Mouse (Mus musculus) embryo, embryonic 11 days (tissue): ENCODE data around the gene Smim24.
A peak's percentile ranks its signal among the peaks of the same experiment; 100 is the strongest.

ENCODE experiments used
- DNase-seq: peaks from one replicate; pipeline ENCODE4 v3.0.0-alpha.2; 2015

Smim24 gene

DNA sequence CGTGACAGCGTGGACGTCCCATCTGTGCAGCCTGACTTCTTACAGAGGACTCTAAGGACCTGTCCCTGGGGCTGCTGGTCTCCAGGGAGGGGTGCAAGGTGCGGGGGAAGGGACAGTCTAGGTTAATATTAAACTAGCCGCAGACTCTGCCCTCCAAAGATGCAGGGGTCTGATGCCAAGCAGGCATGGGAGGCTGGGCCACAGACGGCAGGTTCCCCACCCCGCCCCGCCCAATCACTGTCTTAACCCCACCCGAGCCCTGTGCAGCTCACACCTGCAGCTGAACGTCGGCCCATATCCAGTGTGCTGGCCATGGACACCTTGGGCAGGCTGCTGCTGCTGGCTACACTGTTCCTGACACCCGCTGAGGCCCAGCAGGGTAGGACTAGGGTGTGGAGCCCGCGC, at the start of gene Smim24:
Smim24 (plus strand) TSS at position 271 of the 405 bp plus-strand sequence.
- DNase-seq, result no peak

DNA sequence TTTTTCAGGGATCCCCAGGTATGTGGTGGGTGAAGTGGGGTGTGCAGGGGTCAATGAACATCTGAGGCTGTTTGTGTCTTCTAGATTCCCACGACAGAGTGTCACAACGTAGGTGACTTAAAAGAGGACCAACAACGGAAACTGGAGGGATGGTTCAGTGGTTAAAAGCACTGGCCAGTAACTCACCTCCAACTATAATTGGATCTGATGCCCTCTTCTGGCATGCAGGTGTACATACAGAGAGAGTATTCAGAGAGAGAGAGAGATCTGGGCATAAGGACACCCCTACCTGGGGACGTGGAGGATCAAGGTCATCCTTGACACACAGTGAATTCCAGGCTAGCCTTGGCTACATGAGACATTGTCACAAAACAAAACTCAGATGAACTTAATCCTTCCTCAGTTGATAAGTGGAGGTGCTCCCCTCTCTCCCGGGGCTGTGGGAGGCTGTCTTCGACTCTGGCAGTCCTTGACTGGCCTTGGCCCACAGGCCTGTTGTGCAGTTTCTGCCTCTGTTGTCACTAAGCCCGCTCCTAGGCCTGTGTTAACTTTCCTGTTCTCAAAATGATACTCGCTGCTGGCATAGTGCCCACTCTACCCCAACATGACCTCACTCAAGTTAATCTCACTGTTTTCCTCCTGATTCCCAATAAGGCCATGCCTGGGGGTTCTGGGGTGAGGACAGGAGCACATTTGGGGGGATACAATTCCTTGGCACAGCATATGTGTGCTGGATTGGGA, 48.3 kb upstream of the Smim24 start:
- no peak for DNase-seq

DNA sequence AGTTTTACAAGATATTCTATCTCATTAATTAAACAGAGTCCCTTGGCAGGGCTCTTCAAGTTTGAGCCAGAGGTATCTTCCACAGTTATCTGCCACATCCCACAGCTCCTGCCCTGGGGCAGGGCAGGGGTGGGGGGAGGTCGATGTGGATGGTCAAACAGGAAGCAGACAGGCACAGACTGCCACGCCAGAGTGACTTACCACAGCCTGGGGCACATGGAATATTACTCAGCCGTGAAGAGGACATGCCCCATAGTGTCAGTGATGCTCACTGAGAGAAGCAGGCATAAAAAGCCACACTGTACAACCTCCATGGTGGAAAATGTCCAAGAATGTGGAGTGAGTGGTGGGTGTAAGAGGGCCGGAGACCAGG, 47.7 kb upstream of the Smim24 start:
- no peak for DNase-seq

DNA sequence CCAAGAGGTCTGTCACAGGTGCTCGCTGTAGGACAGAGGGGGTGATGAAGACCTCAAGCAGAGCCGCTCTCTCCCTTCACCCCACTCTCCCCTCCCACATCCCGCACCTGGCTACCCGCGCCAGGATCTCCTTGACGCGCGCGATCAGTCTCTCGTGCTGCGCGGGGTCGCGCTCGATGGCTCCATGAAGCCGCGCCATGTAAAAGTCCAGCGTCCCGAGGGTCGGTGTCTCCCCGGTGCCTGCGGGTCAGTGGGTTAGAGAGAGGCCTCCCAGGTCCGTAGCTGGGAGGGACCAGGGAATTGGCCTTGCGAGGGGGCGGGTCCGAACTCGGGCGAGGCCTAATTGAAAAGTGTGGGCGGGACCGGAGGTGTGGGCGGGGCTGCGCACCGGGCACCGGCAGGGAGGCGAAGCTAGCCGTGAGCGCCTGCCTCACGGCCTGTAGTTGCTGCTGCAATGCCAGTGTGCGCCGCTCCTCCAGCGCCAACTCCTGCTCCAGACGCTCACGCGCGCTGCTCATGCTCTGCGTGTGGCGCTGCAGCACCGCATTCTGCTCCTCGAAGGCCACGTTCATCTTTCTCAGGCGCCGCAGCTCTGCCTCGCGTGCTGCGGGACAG, 46.3 kb upstream of the Smim24 start:
- DNase-seq, result peak; percentile 86

DNA sequence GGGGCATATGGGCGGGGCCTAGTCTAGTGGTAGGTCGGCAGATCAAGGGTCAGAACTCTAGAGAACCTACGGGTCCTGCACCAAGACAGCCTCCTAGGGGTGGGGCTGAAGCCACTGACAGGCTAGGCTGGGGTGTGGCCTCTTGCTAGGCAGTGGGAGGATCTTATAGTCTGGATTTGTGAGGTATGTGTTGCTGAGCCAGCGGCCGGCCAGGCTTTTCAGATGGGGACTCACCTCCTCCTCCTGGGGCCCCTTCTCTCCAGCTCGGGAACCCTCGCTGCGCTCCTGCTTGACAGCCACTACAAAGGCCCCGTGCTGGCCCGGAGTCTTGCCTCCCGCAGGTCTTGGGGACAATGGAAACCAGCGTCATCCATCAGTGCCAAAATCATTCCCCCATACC, 43.7 kb upstream of the Smim24 start:
- no peak for DNase-seq

DNA sequence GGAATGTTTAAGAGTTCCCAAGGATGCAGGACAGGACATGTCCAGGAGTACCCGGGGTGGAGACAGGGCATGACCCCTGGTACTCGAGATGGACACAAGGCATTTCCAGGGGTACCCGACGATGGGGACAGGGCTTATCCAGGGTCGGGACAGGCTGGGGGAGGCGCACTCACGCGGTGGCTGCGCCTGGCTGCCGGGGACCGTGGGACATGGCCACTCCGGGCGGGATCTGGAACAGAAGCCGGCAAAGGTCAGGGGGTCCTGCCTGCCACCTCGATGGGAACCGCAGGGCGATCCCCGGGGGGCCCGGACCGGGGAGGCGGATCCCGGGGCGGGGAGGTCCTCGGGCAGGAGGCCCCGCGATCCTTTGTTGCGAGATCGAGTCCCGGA, 42.9 kb upstream of the Smim24 start:
- no peak for DNase-seq

DNA sequence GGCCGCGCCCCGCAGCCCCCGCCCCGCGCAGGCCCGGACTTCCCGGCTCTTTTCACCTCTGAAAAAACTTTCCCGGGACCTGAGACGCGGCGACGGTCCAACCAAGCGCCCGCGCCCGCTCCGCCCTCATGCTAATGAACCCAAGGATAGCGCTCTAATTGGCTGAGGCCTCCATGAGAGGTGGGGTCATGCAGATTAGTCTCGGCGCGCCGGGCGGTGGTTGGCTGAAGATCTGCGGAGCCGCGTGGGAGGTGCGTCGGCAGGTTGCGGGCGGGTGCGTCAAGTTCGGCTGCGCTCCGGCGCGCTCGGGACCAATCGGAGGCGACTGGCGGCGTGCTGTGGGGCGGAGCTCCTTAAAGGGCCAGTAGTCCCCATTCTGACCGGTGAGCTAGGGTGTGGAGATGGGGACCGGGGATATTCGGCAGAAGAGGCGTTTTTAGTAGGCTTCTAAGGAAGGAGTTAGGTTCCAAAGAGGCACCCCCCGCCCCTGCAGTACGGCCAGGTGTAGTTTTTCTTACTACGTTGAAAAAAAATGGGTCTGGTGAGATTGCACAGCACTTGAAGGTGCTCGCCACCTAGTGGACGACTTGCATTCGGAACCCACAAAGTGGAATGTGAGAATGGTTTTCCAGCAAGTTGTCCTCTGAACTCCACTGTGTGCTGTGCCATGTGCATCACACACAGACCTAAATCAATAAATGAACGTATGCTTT, 42.3 kb upstream of the Smim24 start, which contains the start of gene Hmg20b:
Hmg20b (minus strand) TSS at position 130 of the 713 bp plus-strand sequence.
- peak; percentile 100 for DNase-seq

DNA sequence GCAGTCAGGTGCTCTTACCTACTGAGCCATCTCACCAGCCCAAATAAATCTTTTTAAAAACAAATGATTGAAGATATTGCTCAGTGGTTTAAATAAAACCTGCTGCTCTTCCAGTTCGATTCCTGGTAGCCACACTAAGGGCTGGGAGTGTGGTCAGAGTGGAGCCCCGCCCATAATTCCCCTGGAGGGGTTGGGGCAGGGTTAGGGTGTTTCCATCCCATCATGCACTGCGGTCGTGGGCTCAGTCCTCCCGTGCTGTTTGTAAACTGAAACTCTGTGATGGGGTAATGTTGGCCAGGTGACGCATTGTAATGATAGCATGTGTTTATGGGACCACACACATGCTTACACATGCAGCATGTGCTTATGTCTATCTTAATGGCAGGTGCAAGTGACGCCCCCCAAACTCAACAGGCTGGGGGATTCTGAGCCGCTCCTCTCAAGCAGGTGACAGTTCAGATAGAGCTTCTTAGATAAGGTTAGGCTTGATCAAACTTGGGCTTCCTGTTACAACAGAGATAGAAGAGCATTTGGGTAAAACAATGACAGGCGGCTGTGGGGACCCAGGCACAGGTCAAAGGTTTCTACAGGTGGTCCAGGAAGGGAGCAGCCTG, 41.1 kb upstream of the Smim24 start:
- no peak for DNase-seq

DNA sequence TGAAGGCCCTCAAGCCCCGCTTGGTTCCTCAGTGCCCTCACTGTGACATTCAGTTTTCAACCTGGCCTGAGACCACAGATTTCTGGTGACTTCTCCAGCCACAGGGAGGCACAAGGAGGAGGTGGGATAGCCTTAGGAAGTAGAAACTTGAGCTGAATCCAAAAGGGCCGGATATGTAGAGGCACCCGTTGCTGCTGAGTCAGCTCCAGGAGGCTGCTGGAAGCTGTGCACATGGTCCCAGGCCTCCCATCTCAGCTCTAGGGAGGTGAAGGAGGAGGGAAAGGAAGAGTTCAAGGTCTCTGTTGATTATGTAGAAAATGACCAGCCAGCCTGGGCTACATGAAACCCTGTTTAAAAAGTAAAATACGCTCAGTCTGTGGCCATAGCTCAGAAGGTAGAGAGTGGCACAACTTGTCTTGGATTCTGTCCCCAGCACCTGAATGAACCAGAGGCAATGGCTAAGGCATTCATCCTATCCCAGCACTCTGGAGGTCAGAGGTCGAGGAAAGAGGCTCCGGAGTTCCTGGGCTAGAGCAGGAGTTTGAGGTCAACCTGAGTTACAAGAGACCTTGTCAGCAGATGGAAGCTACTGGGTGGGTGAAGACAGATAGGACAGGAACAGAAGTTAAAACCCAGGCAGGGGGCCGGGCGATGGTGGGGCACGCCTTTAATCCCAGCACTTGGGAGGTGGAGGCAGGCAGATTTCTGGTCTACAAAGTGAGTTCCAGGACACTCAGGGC, 37.9 kb upstream of the Smim24 start:
- no peak for DNase-seq

DNA sequence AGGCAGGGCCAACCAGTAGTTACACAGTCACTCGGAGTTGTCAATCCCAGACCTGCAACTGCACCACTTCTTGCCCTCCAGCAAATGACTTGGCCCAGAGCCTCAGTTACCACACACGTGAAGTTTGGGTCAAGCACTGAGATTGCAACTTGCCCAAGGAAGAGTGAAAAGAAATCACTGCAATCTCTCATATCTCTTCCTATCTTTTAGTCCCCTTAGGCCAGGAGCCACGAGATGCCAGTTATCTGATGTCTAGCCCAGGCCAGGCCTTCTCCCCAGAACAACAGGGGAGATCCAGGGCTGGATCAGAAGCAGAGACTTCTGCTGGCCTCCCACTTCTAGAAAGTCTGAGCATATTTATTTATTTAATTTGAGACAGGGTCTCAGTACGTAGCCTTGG, 37.3 kb upstream of the Smim24 start:
- no peak for DNase-seq

DNA sequence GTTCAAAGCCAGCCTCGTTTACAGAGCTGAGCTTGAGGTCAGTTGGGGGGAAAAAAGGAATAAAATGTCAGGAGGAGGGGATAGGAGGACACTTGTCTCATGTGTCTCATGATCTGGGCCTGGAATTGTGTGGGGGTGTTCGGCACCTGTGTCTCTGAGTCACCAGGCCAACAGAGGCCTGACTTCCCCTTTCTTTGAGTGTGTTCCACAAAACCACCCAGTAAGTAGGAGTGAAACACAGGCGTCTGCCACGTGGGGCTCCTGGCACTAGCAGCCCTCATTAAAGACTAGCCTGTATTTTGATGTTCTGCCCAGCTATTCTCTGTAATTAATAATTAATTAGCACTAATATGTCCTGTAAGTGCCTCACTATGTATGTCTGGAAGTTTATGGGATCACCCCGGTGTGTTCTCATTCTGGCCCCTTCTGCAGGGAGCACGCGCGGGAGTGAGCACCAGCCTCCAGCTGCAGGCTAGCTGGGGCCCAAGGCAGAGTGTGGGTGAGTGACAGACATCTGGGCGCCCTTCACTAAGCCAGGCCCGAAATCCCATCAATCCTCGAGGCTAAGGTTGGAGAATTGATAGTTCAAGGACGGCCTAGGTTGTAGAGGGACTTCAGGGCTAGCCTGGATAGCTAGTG, 36.4 kb upstream of the Smim24 start:
- DNase-seq, result no peak

DNA sequence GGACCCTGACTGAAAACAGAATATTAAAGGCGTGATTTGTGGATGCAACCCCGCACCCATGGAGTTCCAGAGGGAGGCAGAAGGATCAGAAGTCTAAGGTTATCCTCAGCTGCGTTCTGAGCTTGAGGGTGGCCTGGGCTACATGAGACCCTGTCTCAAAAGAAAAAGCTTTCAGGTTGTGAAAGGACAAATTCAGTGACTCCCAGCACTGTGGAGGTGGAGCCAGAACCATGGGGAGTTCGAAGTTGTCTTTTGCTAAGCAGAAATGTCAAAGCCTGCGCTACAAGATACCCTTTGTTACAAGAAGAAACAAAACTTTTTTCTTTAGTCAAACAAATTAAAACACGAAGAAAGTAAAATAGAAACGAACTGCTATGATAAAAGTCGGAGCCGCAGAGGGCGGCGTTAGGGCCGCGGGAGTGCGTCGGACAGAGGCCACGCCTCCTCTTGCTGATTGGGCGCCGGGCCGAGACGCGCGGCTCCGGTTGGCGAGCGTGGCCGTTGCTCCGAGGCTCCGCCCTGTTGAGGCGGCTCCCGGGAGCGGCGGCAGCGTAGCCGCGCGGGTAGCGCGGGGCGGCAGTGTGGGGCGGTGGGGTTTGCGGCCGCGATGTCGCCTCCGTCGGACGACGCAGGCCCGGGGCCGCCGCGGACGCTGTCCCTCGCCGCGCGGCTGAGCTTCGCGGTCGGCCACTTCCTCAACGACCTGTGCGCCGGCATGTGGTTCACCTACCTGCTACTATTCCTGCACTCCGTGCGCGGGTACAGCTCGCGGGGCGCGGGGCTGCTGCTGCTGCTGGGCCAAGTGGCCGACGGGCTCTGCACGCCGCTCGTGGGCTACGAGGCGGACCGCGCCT, 35.6 kb upstream of the Smim24 start, which contains the start of gene Mfsd12:
Mfsd12 (plus strand) TSS at position 501 of the 854 bp plus-strand sequence.
- peak; percentile 96 for DNase-seq

DNA sequence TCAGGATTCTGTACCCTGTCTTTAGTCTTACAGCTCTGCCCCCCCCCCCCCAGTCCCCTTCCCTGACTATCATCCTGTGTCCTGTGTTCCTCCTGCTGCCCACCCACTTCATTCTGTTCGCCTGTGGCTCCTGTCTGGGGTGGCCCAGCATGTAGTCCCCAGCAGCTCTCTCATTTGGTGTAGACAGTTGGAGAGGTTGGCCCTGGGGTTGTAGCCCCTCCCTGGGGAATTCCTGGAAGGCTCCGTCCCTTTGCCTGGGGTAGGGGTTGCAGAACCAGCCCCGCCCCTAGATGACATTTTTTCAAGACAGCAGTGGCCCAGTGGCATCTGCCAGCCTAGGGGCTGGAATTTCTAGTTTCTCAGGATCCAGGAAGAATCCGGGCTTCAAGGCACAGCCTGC, 34.6 kb upstream of the Smim24 start:
- DNase-seq, result no peak

DNA sequence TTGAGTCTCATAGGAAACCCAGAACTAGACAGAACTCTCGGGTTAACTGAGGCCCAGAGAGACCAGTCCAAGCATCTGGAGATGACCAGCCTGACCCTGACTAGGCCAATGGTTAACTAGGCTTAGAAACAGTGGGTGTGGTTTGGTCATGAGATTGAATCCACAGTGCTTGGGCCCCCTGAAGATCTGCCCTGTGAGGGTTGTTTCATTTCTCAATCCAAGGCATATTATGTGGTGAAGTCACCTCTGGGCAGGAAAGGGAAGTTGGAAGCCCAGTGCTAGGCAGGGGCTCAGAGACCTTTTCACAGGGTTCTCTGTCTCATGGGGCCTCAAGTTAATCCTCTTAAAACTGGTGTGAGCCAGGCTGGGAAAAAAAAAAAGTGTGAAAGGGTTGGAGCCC, 34.0 kb upstream of the Smim24 start:
- no peak for DNase-seq

DNA sequence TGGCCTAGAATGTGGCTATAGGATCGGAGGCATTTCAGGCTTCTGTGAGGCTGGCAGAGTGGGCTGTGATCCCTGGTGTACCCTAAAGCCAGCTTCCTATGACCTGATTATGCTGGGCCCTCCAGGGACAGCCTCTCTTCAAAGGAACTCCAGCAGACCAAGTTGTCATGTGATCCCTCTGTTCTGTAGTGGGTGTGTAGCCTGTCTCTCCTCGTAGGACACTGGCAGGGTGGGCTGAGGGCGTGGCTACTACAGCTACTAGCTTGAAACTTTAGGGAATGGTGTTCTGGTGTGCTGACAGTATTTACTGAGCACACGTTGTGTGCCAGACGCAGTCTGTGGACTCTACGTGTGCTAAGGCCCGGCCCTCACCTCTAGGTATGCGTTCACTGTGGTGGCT, 32.1 kb upstream of the Smim24 start:
- DNase-seq, result no peak

DNA sequence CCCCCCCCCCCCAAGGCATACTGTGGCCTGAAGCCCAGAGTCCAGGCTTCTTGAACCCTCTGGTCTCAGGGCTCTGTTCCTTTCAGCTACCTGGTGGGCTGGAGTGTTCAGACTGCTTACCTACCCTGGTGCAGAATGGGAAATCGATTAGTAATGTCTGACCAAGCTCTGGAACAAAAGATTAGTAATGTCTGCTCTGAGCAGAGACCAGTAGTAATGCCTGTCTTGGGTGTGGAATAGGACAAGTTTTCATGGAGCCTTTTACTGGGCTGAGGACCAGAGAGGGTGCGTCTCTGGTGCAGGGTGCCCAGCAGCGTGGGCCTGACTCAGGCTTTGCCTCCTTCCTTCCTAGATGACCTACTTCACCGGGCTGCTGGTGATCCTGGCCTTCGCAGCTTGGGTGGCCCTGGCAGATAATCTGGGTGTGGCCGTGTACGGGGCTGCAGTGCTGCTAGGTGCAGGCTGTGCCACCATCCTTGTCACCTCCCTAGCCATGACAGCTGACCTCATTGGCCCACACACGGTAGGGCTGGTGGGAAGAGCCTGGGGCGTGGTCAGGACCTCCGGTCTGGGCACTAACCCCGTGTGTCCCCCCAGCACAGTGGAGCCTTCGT, 30.4 kb upstream of the Smim24 start:
- DNase-seq, result no peak

DNA sequence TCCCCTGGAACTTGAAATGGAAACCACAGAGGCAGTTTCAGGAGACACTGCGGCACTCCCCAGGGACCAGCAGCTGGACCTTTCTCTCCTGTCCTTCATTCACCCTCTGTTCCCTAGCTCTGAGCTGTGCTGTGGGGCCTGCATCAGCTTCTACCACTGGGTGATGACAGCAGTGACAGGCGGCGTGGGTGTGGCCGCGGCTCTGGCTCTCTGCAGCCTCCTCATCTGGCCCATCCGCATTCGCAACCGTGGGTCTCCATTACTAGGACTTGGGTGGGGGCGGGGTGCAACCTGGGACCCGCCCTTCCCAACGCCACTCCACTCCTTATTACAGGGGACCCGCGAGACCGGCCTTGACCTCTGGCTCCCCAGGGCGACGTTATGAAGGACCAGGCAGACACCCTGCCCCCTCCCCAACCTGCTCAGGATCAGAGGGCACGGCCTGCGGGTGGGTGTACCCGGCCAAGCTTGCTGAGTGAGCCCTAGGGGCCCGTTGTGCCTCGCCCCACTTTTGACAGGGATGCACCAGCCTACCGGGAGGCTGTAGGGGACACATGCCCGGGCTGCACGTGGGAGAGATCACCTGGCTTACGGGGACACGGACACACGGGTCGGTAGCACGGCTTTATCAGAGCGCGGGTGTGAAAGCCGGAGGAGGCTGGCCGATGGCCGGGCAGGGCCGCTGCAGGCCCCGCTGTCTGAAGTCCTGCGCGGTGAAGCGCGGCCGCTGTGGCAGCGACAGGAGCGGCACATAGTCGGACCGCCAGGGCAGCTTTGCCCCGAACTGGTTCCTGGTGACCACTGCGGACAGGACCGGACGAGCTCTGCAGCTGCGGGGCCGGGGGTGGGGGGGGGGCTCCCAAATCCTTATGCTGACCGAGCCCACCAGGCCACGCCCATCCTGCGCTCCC, 29.2 kb upstream of the Smim24 start:
- no peak for DNase-seq

DNA sequence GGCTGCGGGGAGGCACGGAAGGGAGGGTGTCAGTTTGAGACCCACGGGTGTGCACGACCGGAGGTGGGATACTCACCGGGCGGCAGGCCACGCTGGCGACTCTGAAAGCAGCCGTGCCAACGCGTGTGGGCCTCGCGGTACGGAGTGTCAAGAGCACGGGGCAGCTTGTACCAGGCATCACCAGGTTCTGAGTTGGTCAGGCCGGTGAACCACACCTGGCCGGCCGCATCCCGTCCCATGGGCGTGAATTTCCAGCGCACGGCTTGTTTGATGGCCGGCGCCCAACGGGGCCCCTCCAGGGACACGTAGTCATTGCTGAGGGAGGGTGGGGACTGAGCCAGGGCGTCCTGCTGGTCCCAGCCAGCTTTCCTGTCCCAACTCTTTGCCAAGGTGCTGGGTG, 28.2 kb upstream of the Smim24 start:
- DNase-seq, result no peak

DNA sequence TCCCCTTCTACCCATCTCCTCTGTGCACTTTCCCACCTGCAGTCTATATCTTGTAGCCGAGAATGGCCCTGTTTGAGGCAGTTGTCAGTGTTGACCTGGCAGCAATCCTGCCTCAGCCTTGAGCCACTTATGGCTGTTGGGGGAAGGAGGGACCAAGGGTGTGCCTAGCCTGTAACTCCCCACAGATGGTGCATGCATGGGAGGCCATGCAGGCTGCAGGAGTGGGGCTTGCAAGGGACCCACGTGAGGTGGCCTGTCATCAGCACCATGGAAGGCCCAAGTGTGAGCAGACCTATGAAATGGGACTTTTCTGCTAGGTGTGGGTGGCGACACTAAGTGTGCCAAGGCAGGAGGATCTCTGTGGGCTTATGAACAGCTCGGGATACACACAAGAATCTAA, 27.8 kb upstream of the Smim24 start:
- no peak for DNase-seq
